Mouse (Mus musculus): ENCODE data around the gene Abcg8. TPM values are rescaled to one million over a fixed set of nuclear protein-coding genes. Genes with fewer than 3 reads are reported as not detected.

The Abcg8 gene
- 1.1 and 1.9 TPM in 2 replicates for polyA plus RNA-seq (2012; rRNA removed)

DNA sequence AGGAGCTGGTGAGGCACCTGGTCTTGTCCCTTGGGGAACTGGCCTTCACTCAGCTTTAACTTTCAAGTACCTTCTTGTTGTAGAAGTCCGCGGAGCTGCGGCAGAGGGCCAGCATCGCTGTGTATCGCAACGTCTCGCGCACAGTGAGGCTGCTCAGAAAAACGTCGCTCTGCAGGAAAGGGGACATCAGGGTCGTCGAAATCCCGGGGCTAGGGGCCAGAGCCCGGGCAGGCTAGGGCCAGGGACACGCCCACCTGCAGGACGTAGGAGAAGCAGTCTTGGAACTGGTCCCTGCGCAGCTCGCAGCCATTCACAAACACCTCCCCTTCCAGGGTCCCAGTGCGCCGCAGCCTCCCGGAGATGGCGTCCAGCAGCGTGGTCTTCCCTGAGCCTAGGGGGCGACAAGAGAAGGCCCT lies at the start of gene Abcg8:
Gene Abcg8, plus strand, starts transcription at position 352 of the 416 bp plus-strand sequence.

DNA sequence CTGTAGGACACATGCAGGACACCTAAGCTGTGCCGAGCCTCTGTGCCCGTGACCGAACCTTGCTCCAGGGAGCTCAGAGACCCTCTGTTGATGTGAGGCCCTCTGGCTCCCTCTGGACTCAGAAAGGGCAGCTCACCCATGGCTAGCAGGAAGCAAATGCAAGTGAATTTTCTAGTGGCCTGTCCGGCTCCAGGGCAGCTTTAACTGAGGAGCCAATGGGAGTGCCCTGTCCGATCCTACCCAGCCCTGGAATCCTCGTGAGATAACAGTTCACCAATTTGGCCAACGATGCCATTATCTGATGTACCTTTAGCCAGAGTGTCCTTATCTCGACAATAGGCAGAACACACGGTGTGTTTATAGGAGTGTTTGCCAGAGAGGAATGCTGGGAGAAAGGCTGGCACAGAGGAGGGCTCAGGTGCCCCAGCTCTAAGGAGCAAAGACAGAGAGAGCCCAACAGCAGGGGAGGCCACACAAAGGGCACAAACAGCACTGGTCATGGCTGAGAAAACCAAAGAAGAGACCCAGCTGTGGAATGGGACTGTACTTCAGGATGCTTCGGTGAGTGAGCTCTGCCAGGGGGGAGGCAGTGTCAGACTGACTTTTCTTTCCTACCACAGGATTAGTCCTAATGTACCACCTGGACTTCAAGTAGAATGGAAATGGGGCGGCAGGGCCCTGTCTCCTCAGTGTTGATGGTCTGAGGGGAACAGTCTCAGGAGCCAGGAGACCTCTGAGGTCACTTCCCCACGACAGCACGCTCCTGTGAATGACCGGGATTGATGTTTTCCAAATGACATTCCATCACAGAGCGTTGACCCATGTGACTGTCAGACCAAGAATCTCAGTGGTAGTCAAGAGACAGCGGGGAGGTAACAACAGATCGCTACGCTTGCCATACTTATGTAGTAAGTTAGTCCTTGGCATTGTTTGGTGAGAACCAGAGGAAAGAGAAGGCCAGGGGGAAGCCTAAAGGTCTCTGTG lies 6.9 kb downstream of the Abcg8 start, which contains the start of gene Abcg5:
Gene Abcg5, minus strand, starts transcription at position 278 of the 984 bp plus-strand sequence.

Other genes with a start within 250 kb of the Abcg8 start
- gene Thada, start 210.1 kb upstream of the Abcg8 start, polyA plus RNA-seq (2012; rRNA removed) = 1.8 and 2.5 TPM in 2 replicates
- gene Plekhh2, start 164.4 kb upstream of the Abcg8 start, polyA plus RNA-seq (2012; rRNA removed) = 0.62 and 0.64 TPM in 2 replicates
- gene Dync2li1, start 49.8 kb upstream of the Abcg8 start, polyA plus RNA-seq (2012; rRNA removed) = 2.9 and 3.4 TPM in 2 replicates
- gene Abcg5, start 6.7 kb downstream of the Abcg8 start, polyA plus RNA-seq (2012; rRNA removed) = 1.1 and 3.2 TPM in 2 replicates
- gene Lrpprc, start 114.5 kb downstream of the Abcg8 start, polyA plus RNA-seq (2012; rRNA removed) = 25.9 and 33.3 TPM in 2 replicates

All from liver, embryonic 18 days (tissue).